In the genomic region with DNA sequence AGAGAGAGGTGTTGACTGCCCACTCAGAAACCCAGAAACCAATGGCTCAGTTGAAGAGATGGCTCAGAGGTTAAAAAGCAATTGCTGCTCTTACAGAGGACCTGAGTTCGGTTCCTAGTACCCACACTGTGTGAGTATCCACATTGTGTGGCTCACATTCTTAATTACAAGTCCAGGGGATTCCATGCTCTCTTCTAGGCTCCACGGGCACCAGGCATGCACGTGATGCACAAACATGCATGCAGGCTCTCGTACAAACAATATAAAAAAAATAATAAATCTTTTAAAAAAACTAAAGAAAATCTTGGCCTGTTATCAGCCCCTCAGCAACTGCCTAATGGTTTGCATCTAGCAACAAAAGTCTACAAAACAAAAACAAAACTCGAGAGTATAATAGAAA, we compare ENCODE assay signal across 8 mouse cellular contexts. TPM values are rescaled to one million over a fixed set of nuclear protein-coding genes. Genes with fewer than 3 reads are reported as not detected.
DNase-seq lines count a peak whose midpoint lies in the region; ATAC-seq and TF ChIP-seq lines count a peak whose summit lies in the region.

No protein-coding gene starts in this region.

- no peak for DNase-seq in left cerebral cortex, adult 2 months (ENCODE audit: extremely low spot score in 1 of 2, low spot score in 2 of 2)
- DNase-seq in left cerebral cortex, postnatal 4 days: no peak
- no peak for DNase-seq in c-Kit-positive CD71-positive TER-119-positive erythroid progenitor cells, embryonic 14.5 days (ENCODE audit: low spot score)
- no peak for DNase-seq in left cerebral cortex, postnatal 14 days (ENCODE audit: low spot score in 2 of 2)
- no peak for DNase-seq in gastrocnemius, postnatal 36 days

- TF ChIP-seq POLR2A in cortical plate, adult 2 months (IDR thresholded peaks at IDR 0.05; ENCODE audit: extremely low read depth, insufficient read depth, low read length): no peak

- H3K4me1 ChIP-seq in cortical plate, adult 2 months (ENCODE audit: control insufficient read depth, insufficient read depth, low read length): no peaks in the 10 kb centered on the region
- H3K4me1 ChIP-seq in hindbrain, embryonic 16.5 days (ENCODE audit: control insufficient read depth, insufficient read depth, low read depth, low read length): peaks cover 7% of the 10 kb centered on the region
- peaks cover 10% of the 10 kb centered on the region for H3K4me1 ChIP-seq in midbrain, embryonic 16.5 days (ENCODE audit: control insufficient read depth, insufficient read depth, low read length)

- peak overlapping the region; percentile 67 for H3K4me3 ChIP-seq in left cerebral cortex, adult 2 months
- peak overlapping the region; percentile 51 for H3K4me3 ChIP-seq in cortical plate, adult 2 months (ENCODE audit: insufficient read depth, low read length)
- H3K4me3 ChIP-seq in hindbrain, embryonic 16.5 days (ENCODE audit: low read length): peak overlapping the region; percentile 57
- peak overlapping the region; percentile 53 for H3K4me3 ChIP-seq in midbrain, embryonic 16.5 days (ENCODE audit: low read depth, low read length)

- H3K4me2 ChIP-seq in hindbrain, embryonic 16.5 days (ENCODE audit: low read length): peak overlapping the region; percentile 67
- H3K4me2 ChIP-seq in midbrain, embryonic 16.5 days (ENCODE audit: low read length): peak overlapping the region; percentile 60

- H3K9ac ChIP-seq in hindbrain, embryonic 16.5 days (ENCODE audit: low read depth, low read length): peak overlapping the region; percentile 67
- H3K9ac ChIP-seq in midbrain, embryonic 16.5 days (ENCODE audit: low read depth, low read length): peak overlapping the region; percentile 53

- no peaks in the 10 kb centered on the region for H3K27me3 ChIP-seq in hindbrain, embryonic 16.5 days (replicated peaks; ENCODE audit: control insufficient read depth, insufficient read depth, low read length)
- no peaks in the 10 kb centered on the region for H3K27me3 ChIP-seq in midbrain, embryonic 16.5 days (ENCODE audit: control insufficient read depth, insufficient read depth, low read depth, low read length)

- no peaks in the 10 kb centered on the region for H3K9me3 ChIP-seq in hindbrain, embryonic 16.5 days (ENCODE audit: control insufficient read depth, low read length)
- no peaks in the 10 kb centered on the region for H3K9me3 ChIP-seq in midbrain, embryonic 16.5 days (replicated peaks; ENCODE audit: control insufficient read depth, low read length, poor library complexity, severe bottlenecking)

- 61% methylated on average over 5 of the region's 5 CpGs for WGBS in hindbrain, embryonic 16.5 days
- WGBS in midbrain, embryonic 16.5 days: 62% methylated on average over 5 of the region's 5 CpGs

- ATAC-seq in hindbrain, embryonic 16.5 days: 0 out of 2 replicates have a peak, but pooled peaks have one; percentile 3
- peak; percentile 52; the same call in 1 of the 2 replicates for ATAC-seq in midbrain, embryonic 16.5 days

- no peaks in the 10 kb centered on the region for H3K36me3 ChIP-seq in hindbrain, embryonic 16.5 days (ENCODE audit: control insufficient read depth, insufficient read depth, low read length)
- H3K36me3 ChIP-seq in midbrain, embryonic 16.5 days (ENCODE audit: control insufficient read depth, insufficient read depth, low read length): no peaks in the 10 kb centered on the region

- TF ChIP-seq CTCF in left cerebral cortex, adult 2 months (IDR thresholded peaks at IDR 0.05): no peak
- TF ChIP-seq CTCF in cortical plate, adult 2 months (IDR thresholded peaks at IDR 0.05; ENCODE audit: extremely low read depth, insufficient read depth, low read length): no peak

- intact Hi-C loops in left cerebral cortex, adult 2 months (cut with DNase I): loop anchor here (10.0 kb wide), 1 partner anchor 350 kb away; no protein-coding TSS in a partner anchor
- intact Hi-C loops in left cerebral cortex, postnatal 4 days (cut with DNase I): no loop called here
- intact Hi-C loops in left cerebral cortex, postnatal 14 days (cut with DNase I): loop anchor here (10.0 kb wide), 1 partner anchor 340 kb away; the partner anchor contains the start of gene Sec24b
- intact Hi-C loops in gastrocnemius, postnatal 36 days (cut with DNase I): no loop called here

- peak overlapping the region; percentile 91 for H3K27ac ChIP-seq in left cerebral cortex, adult 2 months
- peak overlapping the region; percentile 86; the same call in 1 of the 2 replicates for H3K27ac ChIP-seq in cortical plate, adult 2 months (ENCODE audit: insufficient read depth, low read length)
- peak overlapping the region; percentile 88; the same call in 1 of the 2 replicates for H3K27ac ChIP-seq in hindbrain, embryonic 16.5 days (ENCODE audit: low read depth, low read length)
- H3K27ac ChIP-seq in midbrain, embryonic 16.5 days (ENCODE audit: low read length): peak overlapping the region; percentile 88; the same call in 1 of the 2 replicates

RNA-seq across cellular contexts. Expression of gene Egf, which starts 30.6 kb away (rescaled TPM):
- 1 to 10 TPM; 1.3 to 1.5 TPM for total RNA-seq in left cerebral cortex, adult 2 months (2021)
- total RNA-seq in left cerebral cortex, postnatal 4 days (2021): 1 to 10 TPM; 2.3 to 3.0 TPM
- polyA plus RNA-seq in cortical plate, adult 2 months (2012; rRNA removed): 3.5 and 4.2 TPM in 2 replicates
- 1.8 and 1.9 TPM in 2 replicates for polyA plus RNA-seq in hindbrain, embryonic 16.5 days (2015; fragmentation: Nextera tagmentation; extraction: Ambion mirVana)
- 1.8 and 2.2 TPM in 2 replicates for polyA plus RNA-seq in midbrain, embryonic 16.5 days (2015; fragmentation: Nextera tagmentation; extraction: Ambion mirVana)
- 1 to 10 TPM; 1.2 to 1.5 TPM for total RNA-seq in left cerebral cortex, postnatal 14 days (2021)
- total RNA-seq in gastrocnemius, postnatal 36 days (2021): 10 to 100 TPM; 19.2 to 24.8 TPM

Comparison
In these comparisons a context has a peak if more than half of its experiments do, and no peak if none do; other contexts are left out.
1. intact Hi-C loops: an anchor here in left cerebral cortex, adult 2 months (10.0 kb wide) and left cerebral cortex, postnatal 14 days (10.0 kb wide); none called in left cerebral cortex, postnatal 4 days and gastrocnemius, postnatal 36 days.
2. RNA of gene Egf, which starts 30.6 kb away (total RNA-seq): 19.2 to 24.8 TPM in gastrocnemius, postnatal 36 days; 2.3 to 3.0 TPM in left cerebral cortex, postnatal 4 days, 1.2 to 1.5 TPM in left cerebral cortex, postnatal 14 days and 1.3 to 1.5 TPM in left cerebral cortex, adult 2 months; every median in the first group is over 4 times any median in the second.
3. Peak in every context shown above with its lines, with median percentiles within 50 percentile points of each other: H3K27ac ChIP-seq and H3K4me3 ChIP-seq.